Mouse (Mus musculus) brain, embryonic 14.5 days (tissue): ENCODE data around the gene Micall1.

Source experiments
- CTCF ChIP-seq: fragments of 200-500 bp; IDR thresholded peaks from 2 replicates; pipeline ENCODE4 v1.5.1; 2012; ENCODE audit warnings: inconsistent platforms, mild to moderate bottlenecking, moderate library complexity, borderline replicate concordance; ENCODE audit not compliant: insufficient read depth, insufficient read length; ENCODE audit errors: extremely low read depth
- POLR2A ChIP-seq: fragments of 200-500 bp; IDR thresholded peaks from 2 replicates; pipeline ENCODE4 v1.6.1; 2012; ENCODE audit warnings: mild to moderate bottlenecking, inconsistent platforms, borderline replicate concordance; ENCODE audit not compliant: poor library complexity, insufficient read depth, insufficient read length, severe bottlenecking; ENCODE audit errors: extremely low read depth

GRCm38 (mm10) chr15:79141566-79141917 is 32.8 kb downstream of the Micall1 start:
- TF ChIP-seq CTCF = no peak
- no peak for TF ChIP-seq POLR2A
